Mouse (Mus musculus) E14TG2a.4 (cell line): ENCODE data around the gene Clmp.

Source experiments
- CTCF ChIP-seq: conservative IDR thresholded peaks from 2 replicates; pipeline ENCODE4 v1.5.1; 2014; ENCODE audit warnings: low read length
- NANOG ChIP-seq: IDR thresholded peaks from 2 replicates; pipeline ENCODE4 v1.6.1; 2014; ENCODE audit warnings: borderline replicate concordance, low read length, mixed read lengths
- POU5F1 ChIP-seq: IDR thresholded peaks from 2 replicates; pipeline ENCODE4 v1.6.1; 2014; ENCODE audit warnings: low read length, borderline replicate concordance

- TF ChIP-seq CTCF (no peak), NANOG (no peak), POU5F1 (no peak)
Observed at GRCm38 (mm10) chr9:40800675-40801612, 115.2 kb downstream of the Clmp start, which contains the start of gene Hspa8.
